Mouse (Mus musculus): Measurements from ENCODE around the gene Slc38a6.

Slc38a6 gene

DNA sequence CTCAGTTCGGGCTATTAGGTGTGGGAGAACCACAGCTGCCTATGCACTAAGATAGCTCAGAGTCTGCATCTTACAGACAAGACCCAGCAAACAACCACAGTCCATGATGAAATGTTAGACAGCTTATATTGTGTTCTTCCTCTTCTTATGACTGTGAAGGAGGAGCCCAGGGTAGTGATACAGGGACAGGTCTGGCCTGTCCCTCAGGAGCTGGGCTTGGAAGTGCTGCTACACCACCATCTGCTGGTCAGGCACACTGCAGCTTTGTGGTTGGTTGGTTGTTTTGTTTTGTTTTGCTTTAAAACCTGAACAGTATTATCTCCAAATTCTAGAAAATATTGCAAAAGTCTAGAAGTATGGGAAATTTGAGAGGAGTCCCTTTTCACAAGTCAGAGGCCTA lies 38.2 kb downstream of the Slc38a6 start:
- peak; percentile 33 for DNase-seq

DNA sequence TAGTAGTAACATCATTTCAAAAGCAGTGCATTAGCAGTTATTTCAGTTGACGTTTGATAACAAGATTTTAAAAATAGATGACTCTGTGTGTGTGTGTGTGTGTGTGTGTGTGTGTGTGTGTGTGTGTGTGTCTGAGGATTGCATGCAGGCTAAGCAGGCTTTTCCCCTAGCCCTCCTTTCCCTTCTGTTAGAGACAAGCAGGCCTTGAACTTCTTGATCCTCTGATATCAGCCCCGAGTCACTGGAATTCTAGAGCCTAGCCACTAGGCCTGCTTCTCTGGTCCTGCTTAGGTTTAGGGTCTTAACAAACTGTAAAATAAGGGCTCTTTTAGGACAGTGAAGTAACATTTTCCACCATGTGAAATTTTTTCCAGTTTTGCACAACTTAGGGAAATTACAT lies 38.6 kb downstream of the Slc38a6 start:
- DNase-seq = no peak

DNA sequence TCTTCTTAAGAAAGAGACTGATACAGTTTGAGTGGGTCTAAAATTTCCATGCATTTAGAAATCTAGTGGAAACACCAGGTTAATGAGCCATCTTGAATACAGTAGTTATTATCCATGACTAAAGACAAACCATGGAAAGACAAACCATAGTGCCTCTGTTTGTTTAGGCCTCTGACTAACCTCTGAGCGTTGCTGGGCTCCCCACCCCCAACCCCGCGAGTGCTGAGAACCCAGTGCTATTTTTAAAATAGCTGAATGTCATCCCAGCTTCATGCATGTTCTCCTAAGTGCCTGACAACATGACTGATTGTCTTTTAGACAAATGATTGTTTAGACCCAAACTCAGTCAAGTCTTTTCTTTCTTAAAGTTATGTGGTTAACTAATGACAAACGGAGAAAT lies 39.0 kb downstream of the Slc38a6 start:
- no peak for DNase-seq

DNA sequence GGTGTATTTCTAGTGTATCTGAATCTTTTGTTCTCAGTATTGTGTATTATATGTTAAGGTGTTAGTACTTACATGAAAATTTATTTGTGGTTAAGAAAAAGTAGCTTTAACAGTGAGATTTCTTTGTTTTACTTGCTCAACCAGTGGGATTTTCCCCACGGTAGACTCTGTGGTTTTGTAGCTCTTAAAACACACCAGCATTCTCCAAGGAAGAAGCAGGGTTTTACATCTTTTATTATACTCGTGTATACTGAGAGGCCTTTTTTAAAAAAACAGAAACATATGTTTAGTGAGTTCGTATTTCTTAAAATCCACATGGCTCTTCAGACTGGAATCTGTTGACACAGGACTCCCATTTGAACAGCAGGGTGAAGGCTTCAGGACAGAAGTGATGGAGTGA lies 40.8 kb downstream of the Slc38a6 start:
- DNase-seq = no peak

DNA sequence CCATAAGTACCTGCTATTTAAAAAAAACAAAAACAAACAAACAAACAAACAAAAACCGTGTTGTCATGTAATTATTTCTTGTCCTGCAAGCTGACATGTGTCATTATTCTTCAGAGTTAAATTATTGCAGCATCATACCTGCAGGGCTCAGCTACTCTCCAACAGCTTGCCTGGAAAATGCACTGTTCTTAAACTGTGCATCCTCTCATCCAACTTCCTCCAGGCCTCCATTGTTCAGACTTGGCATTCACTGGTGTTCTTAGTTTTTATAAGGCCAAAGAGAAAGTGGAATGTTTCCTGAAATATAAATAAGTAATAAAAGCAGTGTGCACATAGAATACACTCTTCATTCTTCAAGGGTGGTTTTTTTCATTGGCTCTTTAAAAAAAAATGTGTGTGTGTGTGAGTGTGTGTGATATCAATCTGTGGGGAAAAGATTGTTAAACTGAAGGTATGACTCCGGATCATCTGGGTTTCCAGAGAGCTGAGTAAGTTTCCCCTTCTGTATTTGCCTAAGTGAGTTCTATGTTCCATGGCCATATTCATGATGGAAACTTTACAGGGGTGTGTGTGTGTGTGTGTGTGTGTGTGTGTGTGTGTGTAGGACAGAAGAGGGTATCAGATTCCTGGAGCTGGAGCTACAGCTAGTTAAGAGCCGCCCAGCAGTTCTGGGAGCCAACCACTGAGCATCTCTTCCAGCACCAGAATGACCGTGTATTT lies 42.0 kb downstream of the Slc38a6 start:
- no peak for DNase-seq

DNA sequence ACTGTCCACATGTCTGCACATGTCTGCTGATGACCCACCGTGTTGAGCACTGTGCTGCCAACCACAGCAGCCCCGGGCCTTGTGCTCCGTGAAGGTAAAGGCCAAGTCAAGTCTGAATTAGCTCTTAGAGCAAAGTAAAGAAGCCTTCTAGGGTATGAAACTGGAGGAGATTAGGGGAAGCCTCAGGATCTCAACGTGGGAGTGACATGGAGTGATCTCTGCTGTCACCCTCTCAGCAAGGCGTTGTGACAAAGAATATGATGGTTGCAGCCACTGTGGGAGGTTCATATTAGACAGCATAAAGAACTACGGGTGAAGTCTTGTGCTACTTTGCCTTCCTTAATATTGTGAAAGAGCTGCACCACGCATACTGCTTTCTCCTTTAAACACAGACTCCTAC lies 43.7 kb downstream of the Slc38a6 start:
- DNase-seq = no peak

DNA sequence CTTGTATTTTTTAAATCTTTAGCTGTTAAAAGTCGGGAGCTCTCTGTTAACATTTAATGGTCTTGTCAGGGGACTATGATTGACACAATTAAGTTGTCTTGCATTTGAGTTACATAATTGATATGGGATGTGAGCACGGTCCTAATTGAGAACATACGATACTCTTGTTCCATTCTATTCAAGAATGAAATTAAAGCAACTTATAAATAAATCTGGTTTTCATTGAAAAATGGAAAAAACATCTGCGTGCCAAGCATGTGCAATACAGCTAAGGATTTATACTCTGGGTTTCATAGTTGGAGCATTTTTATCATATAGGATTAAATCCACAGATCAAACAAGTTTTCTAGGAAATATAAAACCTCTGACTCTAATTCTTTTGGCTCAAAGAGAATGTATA lies 46.1 kb downstream of the Slc38a6 start:
- DNase-seq = no peak

DNA sequence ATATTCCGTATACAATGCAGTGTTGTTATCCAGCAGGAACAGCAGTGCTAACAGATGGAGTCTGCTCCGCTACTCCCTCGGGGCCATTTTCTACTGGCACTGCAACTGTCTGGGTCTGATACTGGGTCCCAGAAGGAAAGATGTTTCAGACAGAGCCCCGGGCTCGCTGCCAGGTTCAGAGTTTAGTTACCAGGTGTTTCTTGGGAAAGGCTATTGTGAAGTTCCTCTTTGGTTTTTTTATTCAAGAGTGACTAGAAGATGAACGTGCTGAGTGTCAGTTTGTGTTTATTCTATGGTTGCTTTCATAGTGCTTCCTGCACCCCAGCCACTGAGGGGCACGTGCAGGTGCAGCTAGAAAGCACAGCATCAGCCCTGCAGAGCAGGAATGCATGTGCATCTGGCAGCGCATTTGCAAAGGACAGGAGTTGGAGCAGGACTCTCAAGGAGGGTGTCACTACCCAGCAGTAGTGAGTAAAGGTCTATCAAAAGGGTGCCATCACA lies 47.5 kb downstream of the Slc38a6 start:
- no peak for DNase-seq

DNA sequence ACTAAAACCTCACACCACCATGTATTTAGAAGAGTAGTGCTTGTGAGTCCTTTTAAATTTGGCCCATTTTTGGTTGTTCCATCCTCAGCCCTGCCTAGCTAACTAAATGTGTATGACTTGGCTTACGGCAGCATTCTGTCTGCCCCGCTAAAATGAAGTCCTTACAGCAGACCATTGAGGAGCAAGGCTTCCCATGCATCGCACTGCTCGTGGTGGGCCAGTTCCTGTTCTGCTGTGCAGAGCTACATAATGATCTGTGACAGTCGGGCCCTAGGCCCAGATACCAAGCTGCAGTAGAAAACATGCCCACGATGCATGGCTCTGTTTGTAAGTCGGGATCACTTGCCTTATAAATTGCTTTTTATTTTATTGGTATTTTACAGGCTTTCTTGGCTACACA lies 50.5 kb downstream of the Slc38a6 start:
- DNase-seq = no peak

DNA sequence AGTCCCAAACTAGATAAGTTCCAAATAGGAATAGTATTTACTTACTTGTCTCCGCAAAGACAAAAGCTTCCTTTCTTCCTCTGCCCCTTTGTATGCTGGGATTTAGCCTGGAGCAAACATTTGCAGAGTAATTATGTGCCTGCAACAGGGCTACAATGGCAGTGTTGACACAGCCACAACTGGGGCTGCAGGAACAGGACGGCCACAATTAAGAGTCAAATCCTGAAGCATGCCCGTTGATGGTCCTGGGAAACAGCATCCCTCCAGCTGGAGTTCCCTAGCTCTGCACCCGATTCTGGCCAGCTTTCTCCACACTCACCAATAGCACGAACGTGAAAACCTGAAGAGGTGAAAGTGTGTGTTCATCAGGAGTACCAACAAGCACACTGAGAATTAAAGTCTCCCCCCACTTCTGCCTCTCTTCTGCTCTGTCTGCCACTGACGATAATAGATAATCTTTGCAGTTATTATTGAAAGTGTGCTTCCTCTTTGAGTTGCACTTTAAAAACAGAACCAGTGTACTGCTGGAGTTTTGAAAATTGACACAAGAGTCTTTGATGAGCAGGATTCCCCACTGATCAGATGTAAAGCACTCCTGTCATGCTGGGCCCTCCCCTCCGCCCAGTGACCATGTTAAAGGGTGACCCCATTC lies 54.2 kb downstream of the Slc38a6 start:
- DNase-seq = peak; percentile 67

DNA sequence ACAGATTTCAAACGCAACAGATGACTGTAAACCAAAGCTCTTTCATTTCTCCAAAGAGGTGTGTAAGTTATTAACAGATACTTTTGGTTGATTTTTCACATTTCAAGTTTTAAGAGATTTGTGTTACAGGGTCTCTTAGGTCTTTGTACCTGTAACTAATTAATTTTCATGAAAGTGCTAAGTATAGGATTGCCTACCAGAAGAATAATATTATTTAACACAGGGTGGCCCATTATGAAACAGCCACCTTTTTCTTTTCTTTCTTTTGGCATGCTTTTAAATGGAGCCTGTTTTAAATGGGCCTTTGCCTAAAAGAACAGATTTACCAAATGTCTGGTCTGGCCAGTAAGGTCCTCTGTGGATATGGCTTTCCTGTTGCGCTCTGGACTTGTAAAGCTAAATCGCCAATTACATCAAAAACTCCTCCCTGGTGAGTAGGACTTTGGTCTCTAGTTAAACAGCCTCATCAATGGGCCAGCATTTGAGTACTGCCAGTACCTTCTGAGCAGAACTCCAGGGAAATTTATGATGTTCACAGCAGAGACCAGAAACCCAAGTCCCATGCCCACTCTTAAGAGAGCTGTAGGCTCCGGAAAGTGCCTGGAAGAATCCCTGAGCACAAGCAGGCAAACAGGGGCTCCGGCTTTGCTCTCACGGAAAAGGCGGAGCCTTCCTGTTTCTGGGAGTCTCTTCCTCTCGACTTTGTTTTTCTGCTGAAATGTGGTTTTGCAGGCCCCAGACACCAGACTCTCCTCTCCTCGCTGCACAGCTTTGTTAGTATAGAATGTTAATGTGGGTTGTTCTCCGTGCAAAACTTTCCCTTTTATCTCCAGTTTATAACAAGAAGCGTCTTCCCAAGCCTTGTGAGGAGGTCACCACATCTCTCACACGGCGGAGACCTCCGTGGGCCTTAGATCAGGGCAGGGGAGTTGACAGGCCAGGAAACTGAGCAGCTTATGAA lies 55.4 kb downstream of the Slc38a6 start:
- peak; percentile 51 for DNase-seq

DNA sequence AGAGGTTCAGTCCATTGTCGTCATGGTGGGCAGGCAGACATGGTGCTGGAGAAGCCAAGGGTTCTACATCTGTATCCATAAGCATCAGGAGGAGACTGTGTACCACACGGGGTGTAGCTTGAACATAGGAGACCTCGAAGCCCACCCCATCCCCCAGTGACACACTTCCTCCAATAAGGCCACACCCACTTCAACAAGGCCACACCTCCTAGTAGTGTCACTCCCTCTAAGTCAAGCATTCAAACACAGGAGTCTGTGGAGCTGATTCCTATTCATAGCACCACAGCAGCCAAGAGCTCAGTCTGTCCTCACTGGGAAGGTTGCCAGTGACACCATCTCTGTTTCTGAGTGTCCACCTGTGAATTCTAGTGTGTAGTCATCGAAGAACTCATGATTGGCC lies 57.7 kb downstream of the Slc38a6 start:
- DNase-seq = no peak

DNA sequence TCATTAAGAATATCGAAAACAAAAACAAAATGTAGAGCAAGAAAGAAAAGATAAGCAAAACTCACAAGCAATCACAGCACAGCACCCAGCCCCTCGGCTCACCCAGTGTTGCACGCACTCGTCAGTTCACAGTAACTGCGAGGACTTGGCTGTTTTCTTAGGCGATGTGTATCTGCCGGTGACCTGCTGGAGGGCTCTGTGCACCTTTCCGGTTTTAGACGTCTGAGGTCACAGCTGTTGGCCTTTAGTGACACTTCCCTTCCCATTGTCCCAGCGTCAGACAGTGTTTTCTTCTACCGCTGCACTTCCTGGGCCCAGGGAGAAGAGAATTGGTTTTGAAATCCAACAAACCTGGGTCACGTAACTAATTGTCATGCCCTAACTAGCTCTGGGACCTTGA lies 58.6 kb downstream of the Slc38a6 start:
- DNase-seq = no peak

DNA sequence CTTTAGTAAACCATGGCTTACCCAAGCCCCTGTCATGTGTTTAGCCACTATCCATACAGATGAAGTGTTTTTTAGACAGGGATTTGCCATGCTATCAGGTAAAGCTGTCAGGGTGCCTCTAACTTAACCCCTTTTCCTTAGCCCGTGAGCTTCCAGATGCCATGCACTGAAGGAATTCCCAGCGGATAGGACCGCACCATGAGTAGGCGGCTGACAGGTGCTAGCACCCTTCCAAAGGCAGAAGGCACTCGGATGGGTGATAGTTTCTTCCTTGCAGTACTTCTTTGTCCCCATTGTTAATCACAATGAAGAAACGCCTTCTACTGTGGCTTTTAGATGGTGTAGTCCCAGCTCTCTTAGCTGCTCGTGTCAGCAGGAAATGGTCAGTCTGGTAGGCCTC lies 60.6 kb downstream of the Slc38a6 start:
- DNase-seq = no peak

DNA sequence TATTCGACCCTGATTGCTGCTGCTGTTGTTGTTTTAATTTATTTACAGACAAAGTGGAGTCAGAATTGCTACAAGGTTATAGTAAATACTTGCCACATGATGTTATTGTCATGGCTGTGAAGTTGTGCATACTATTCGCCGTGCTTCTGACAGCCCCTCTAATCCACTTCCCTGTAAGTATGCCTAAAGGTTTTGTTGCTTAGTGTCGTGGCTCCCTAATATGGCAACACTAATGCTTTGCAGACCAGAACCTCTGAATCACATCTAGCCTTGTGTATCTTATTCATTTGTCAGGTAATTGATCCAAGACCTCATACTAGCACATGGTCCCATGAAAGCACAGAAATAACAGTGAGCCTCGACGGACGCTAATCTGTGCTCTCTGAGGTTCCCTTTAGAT lies 63.9 kb downstream of the Slc38a6 start:
- DNase-seq = peak; percentile 32

DNA sequence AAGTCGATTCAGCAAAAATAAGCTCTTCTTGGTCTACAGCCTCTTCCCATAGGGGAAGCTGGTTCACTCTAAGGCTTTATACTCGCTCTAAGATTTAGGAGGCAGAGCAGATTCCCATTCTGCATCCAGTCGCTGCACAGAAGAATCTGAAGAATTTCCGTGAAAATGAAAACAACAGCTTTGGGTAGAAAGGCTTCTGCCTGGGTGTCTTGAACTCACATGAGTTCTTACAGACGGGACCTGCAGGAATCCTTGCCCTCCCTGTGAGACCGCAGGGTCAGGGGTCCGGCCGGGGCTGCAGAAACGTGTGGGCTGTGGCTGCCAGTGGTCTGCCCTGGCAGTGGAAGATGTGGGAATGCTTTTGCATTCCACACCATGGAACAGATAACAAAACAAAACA lies 64.4 kb downstream of the Slc38a6 start:
- DNase-seq = peak; percentile 50

DNA sequence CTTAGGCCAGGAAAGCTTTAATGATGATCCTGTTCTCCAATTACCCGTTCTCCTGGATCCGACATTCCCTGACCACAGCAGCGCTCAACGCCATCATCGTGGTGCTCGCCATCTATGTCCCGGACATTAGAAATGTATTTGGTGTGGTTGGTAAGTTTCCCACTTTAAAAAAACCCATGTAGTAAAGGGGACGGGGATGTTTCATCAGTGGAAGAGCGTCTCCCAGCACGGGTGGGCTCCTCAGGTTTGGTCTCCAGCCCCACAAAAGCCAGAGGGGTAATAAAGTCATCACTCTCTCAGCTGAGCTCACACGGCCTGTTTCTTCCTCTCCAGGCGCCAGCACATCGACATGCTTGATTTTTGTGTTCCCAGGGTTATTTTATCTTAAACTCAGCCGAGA lies 65.2 kb downstream of the Slc38a6 start:
- DNase-seq = no peak

DNA sequence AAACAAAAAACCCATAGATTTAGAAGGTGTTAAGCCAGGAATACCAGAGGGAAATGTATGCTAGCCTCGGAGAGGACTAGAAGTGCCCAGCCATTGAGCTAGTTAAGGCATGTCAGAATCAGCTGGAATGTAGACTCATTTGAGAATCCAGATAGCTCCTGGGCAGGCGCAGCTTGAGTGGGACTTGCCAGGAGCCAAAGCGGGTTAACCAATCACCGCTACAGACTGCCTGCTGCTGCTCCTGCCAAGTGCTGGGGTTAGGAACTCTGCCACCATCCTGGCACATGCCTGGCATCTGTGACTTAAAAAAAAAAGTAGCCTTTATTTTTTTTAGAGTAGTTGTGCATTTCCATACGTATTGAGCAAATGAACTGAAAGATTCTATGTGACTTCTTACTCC lies 66.8 kb downstream of the Slc38a6 start:
- DNase-seq = no peak

DNA sequence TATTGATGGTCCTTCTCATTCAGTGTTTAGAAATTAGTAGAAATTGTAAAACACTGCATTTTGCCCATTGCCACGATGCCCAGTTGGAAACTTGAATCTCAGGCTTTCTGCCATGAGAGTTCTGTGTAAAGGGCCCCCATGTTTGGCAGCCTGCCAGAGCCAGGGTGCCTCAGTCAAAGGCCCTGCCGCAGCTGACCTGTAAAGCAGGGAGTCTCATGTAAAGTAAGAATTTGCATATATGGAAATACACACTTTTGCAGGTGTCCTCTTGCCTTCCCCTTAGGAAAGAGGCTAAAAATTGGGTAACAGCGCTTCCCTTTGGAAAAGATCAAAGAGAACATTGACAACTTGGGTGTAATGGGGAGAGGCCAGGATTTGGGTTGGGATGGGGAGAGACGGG lies 67.9 kb downstream of the Slc38a6 start:
- DNase-seq = no peak

DNA sequence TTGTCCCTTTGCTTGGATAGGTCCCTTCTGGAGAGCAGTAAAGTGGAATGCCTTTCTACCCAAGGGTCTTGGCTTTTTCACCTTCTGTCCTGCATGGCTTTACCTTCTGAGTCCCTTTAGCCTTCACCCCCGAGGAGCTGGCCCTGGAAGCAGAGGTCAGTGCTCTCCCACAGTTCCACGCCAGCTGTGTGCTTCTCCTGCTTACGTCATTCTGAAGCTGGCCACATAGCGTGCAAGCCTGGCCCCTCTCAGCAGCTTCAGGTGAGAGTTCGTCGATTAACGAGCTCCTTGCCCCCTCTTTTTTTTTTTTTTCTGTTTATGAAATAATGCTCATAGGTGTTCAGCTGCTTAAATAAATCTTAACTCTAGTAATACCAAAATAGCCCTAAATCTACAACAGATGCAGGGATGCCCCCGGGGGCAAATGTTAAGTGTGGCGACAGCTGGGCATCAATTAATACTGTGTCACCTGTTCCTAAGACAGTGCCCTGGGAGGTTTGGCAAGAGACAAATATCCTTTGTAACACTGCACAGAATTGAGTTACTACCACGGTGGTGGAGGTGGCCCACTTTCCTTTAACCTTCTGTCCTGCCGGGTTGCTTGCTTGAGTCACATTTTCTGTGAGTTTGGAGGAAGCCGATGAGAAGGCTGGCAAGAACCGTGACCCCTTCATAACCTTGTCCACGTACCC lies 68.7 kb downstream of the Slc38a6 start:
- peak; percentile 50 for DNase-seq

DNA sequence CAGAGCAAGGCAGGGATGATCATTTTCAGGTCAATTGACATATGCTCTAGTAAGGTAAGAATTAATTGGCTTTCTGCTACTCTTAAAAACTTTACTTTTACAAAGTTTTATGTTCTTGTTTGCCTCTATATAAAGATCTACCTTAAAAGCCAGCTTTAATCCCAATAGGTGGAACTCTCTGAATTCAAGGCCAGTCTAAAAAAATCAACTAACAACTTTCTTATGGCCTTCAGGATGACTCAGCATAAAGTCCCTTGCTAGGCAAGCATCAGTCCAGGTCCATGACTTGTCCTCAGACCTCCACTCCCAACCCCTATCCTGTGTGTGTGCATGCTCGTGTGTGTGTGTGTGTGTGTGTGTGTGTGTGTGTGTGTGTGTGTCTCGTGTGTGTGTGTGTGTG lies 70.1 kb downstream of the Slc38a6 start:
- DNase-seq = no peak

DNA sequence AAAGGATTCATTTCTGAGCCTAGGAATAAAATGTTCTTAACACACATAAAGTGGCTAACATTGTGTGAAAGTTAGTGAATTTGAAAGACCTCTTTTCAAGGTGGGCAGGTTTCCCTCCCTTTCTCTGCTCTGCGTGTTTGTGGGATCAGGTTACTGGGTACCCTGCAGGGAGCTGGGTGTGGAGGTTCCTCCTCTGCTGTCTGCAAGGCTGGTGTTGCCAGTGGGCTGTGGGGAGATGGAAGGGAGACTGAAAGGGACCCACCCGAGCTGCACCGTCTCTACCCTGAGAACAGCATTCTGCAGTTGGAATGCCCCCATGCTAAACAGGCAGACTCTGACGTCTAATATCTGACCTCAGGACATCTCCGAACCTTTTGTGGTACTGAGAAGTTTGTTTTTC lies 70.7 kb downstream of the Slc38a6 start:
- DNase-seq = no peak

DNA sequence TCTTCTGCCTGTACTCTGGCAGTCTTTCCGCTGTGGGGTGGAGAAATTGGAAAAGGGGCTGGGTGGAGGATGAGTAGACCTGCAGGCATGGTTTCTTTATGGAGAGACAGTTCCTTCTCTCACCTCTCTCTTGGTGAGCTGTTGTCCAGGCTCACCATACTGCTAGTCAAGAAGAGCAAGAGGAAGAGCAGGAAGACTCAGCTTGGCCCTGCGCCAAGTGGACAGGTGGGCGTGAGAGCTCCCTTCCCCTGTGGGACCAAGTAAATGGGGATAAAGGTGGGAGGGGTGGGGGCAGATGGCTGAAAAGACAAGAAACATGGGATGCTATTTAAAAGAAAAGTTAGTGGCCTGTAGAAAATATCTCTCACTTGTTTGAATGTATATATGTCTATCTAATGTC lies 71.2 kb downstream of the Slc38a6 start:
- no peak for DNase-seq

All from embryo, embryonic 11 days (tissue).